Mouse (Mus musculus) megakaryocyte, embryonic 14.5 days (primary cell): Measurements from ENCODE around the gene Adamts15.

Experiments used
- FLI1 ChIP-seq: IDR thresholded peaks from 2 replicates; pipeline ENCODE4 v1.6.1; 2012; ENCODE audit warnings: low read length, inconsistent platforms, mixed read lengths
- GATA1 ChIP-seq: IDR thresholded peaks from 3 replicates; pipeline ENCODE4 v1.6.1; 2012; ENCODE audit warnings: mixed read lengths, low read length, inconsistent platforms, borderline replicate concordance

DNA sequence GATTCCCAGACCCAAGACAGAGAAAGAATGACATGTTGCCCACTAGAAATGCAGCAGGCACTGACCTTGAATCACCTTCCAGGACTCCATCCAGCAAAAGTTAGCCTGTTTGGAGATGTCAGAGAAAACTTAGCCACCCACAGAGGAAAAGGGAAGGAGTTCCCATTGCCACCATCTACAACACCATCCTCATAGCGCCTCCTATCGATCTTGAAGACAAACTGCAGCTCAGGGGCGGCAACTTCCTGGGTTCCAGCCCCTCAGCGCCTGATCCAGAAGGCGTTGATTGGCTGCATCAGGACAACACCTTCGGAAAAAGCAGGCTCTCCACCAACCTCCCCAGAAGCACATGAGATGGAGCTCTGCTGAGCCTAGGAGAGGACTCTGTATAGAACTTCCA lies 1.5 kb downstream of the Adamts15 start:
- TF ChIP-seq GATA1 (no peak), FLI1 (no peak)
